Mouse (Mus musculus) CH12.LX (cell line): ENCODE measurements around the gene Srrm3. TPM values are rescaled to one million over a fixed set of nuclear protein-coding genes. Genes with fewer than 3 reads are reported as not detected.
A peak's percentile ranks its signal among the peaks of the same experiment; 100 is the strongest.

Experiments used
- DNase-seq: peaks from one replicate; pipeline ENCODE4 v3.0.0-alpha.2; 2013; ENCODE audit errors: extremely low read depth
- H3K27ac ChIP-seq: 2 replicates; pipeline ENCODE4 v1.5.1; 2012; ENCODE audit warnings: low read depth, mild to moderate bottlenecking, control low read depth, moderate library complexity; ENCODE audit not compliant: insufficient read depth
- H3K27me3 ChIP-seq: replicated peaks from 2 replicates; pipeline ENCODE3; 2012; ENCODE audit warnings: inconsistent platforms
- H3K36me3 ChIP-seq, 2 experiments: replicated peaks in 1 of 2; 2 replicates each; pipeline versions ENCODE3 to v1.6.1; 2012; ENCODE audit warnings: inconsistent platforms in 1 of 2, low read length in 1 of 2, mild to moderate bottlenecking in 1 of 2, mixed read lengths in 1 of 2, moderate library complexity in 1 of 2; ENCODE audit not compliant: control insufficient read depth in 1 of 2, insufficient read depth in 1 of 2
- H3K4me1 ChIP-seq, 2 experiments: 2 replicates each; pipeline ENCODE4 v1.6.1; 2012; ENCODE audit warnings: inconsistent platforms in 1 of 2, moderate library complexity in 1 of 2; ENCODE audit not compliant: insufficient read depth in 2 of 2, control insufficient read depth in 1 of 2
- H3K4me2 ChIP-seq: 2 replicates; pipeline ENCODE4 v1.6.1; 2012; ENCODE audit warnings: low read depth, mild to moderate bottlenecking, control low read depth; ENCODE audit not compliant: poor library complexity, insufficient read depth, severe bottlenecking
- H3K4me3 ChIP-seq, 3 experiments: fragments of 150-350 bp in 1 of 3; sonication (generic) in 1 of 3; replicated peaks in 1 of 3; 2 replicates each; pipeline versions ENCODE3 to v1.5.1; 2011 to 2012; ENCODE audit warnings: low read depth in 2 of 3, low read length in 2 of 3, mild to moderate bottlenecking in 2 of 3, moderate library complexity in 2 of 3, control low read depth in 1 of 3, improper control_type of control experiment in 1 of 3, inconsistent platforms in 1 of 3, mixed read lengths in 1 of 3; ENCODE audit not compliant: poor library complexity in 1 of 3
- H3K79me2 ChIP-seq: replicated peaks from 2 replicates; pipeline ENCODE4 v1.6.1; 2012; ENCODE audit warnings: mild to moderate bottlenecking, moderate library complexity; ENCODE audit not compliant: control insufficient read depth, poor library complexity, insufficient read depth, severe bottlenecking; ENCODE audit errors: extremely low read depth
- H3K9ac ChIP-seq: 2 replicates; pipeline ENCODE4 v1.6.1; 2012; ENCODE audit warnings: low read depth, mild to moderate bottlenecking, control low read depth, moderate library complexity; ENCODE audit not compliant: insufficient read depth
- H3K9me3 ChIP-seq: replicated peaks from 2 replicates; pipeline ENCODE3; 2012; ENCODE audit warnings: low read length, inconsistent platforms, mixed read lengths
- BHLHE40 ChIP-seq: IDR thresholded peaks from 2 replicates; pipeline ENCODE4 v1.6.1; 2011; ENCODE audit warnings: mild to moderate bottlenecking, low read depth, low read length, improper control_type of control experiment
- CHD2 ChIP-seq: IDR thresholded peaks from 2 replicates; pipeline ENCODE4 v1.6.1; 2011; ENCODE audit warnings: low read length, improper control_type of control experiment
- E2F4 ChIP-seq: IDR thresholded peaks from 2 replicates; pipeline ENCODE4 v1.6.1; 2011; ENCODE audit warnings: low read depth, low read length, improper control_type of control experiment; ENCODE audit not compliant: insufficient replicate concordance
- EP300 ChIP-seq: IDR thresholded peaks from 2 replicates; pipeline ENCODE4 v1.6.1; 2011; ENCODE audit warnings: low read length, improper control_type of control experiment
- ETS1 ChIP-seq: conservative IDR thresholded peaks from 2 replicates; pipeline ENCODE4 v1.6.1; 2012; ENCODE audit warnings: low read depth, mild to moderate bottlenecking, inconsistent platforms, low read length, improper control_type of control experiment, moderate library complexity
- GABPA ChIP-seq: IDR thresholded peaks from 2 replicates; pipeline ENCODE4 v1.6.1; 2012; ENCODE audit warnings: low read depth, low read length, improper control_type of control experiment, inconsistent platforms; ENCODE audit not compliant: insufficient replicate concordance
- IRF4 ChIP-seq: IDR thresholded peaks from 2 replicates; pipeline ENCODE4 v1.6.1; 2014; ENCODE audit warnings: low read depth, mild to moderate bottlenecking, inconsistent platforms, low read length, improper control_type of control experiment
- JUN ChIP-seq: IDR thresholded peaks from 2 replicates; pipeline ENCODE4 v1.6.1; 2011; ENCODE audit warnings: low read depth, mild to moderate bottlenecking, low read length, improper control_type of control experiment, moderate library complexity; ENCODE audit not compliant: insufficient read depth
- MAFK ChIP-seq: IDR thresholded peaks from 2 replicates; pipeline ENCODE4 v1.6.1; 2011; ENCODE audit warnings: low read length, improper control_type of control experiment; ENCODE audit not compliant: insufficient replicate concordance
- MEF2A ChIP-seq: IDR thresholded peaks from 2 replicates; pipeline ENCODE4 v1.6.1; 2014; ENCODE audit warnings: low read depth, mild to moderate bottlenecking, inconsistent platforms, low read length, improper control_type of control experiment, borderline replicate concordance
- MXI1 ChIP-seq: IDR thresholded peaks from 2 replicates; pipeline ENCODE4 v1.6.1; 2011; ENCODE audit warnings: mild to moderate bottlenecking, low read depth, low read length, improper control_type of control experiment
- MYC ChIP-seq: IDR thresholded peaks from 2 replicates; pipeline ENCODE4 v1.6.1; 2011; ENCODE audit warnings: low read depth, mild to moderate bottlenecking, improper control_type of control experiment, low read length
- NELFE ChIP-seq: IDR thresholded peaks from 2 replicates; pipeline ENCODE4 v1.6.1; 2011; ENCODE audit warnings: low read depth, low read length, improper control_type of control experiment
- PAX5 ChIP-seq: IDR thresholded peaks from 2 replicates; pipeline ENCODE4 v1.6.1; 2012; ENCODE audit warnings: low read length, inconsistent platforms, mixed read lengths
- RCOR1 ChIP-seq: conservative IDR thresholded peaks from 2 replicates; pipeline ENCODE4 v1.6.1; 2012; ENCODE audit warnings: low read depth, mild to moderate bottlenecking, inconsistent platforms, low read length, improper control_type of control experiment
- SIN3A ChIP-seq: IDR thresholded peaks from 2 replicates; pipeline ENCODE4 v1.6.1; 2012; ENCODE audit warnings: low read length, improper control_type of control experiment, inconsistent platforms
- SMC3 ChIP-seq: IDR thresholded peaks from 2 replicates; pipeline ENCODE4 v1.6.1; 2011; ENCODE audit warnings: low read depth, low read length, improper control_type of control experiment
- TCF12 ChIP-seq: IDR thresholded peaks from 2 replicates; pipeline ENCODE4 v1.6.1; 2014; ENCODE audit warnings: low read depth, mild to moderate bottlenecking, inconsistent platforms, low read length, improper control_type of control experiment
- USF1 ChIP-seq: IDR thresholded peaks from 2 replicates; pipeline ENCODE4 v1.6.1; 2014; ENCODE audit warnings: low read depth, mild to moderate bottlenecking, inconsistent platforms, low read length, improper control_type of control experiment
- USF2 ChIP-seq: conservative IDR thresholded peaks from 2 replicates; pipeline ENCODE4 v1.6.1; 2011; ENCODE audit warnings: low read depth, low read length, improper control_type of control experiment
- ZC3H11A ChIP-seq: IDR thresholded peaks from 2 replicates; pipeline ENCODE4 v1.6.1; 2012; ENCODE audit warnings: low read depth, mild to moderate bottlenecking, inconsistent platforms, low read length, improper control_type of control experiment
- ZMIZ1 ChIP-seq: IDR thresholded peaks from 2 replicates; pipeline ENCODE4 v1.6.1; 2012; ENCODE audit warnings: low read depth, mild to moderate bottlenecking, inconsistent platforms, low read length, improper control_type of control experiment
- ZNF384 ChIP-seq: IDR thresholded peaks from 2 replicates; pipeline ENCODE4 v1.6.1; 2012; ENCODE audit warnings: low read depth, low read length, improper control_type of control experiment, inconsistent platforms
- dilution Hi-C: fragments of 300-500 bp; cut with MboI; formaldehyde crosslinking; loops from 2 replicates; pipeline ENCODE4 v1.14.3; 2020; ENCODE audit warnings: low sequenced_read_pairs; ENCODE audit not compliant: extremely low pct_unique_long_range_greater_than_20kb, extremely low pct_ligation_motif_present
- in situ Hi-C: fragments of 300-500 bp; cut with MboI; formaldehyde crosslinking; loops from 3 replicates; pipeline ENCODE4 v1.14.3; 2019; ENCODE audit warnings: low sequenced_read_pairs, low pct_ligation_motif_present, low pct_unique_long_range_greater_than_20kb, mixed read lengths
- polyA plus RNA-seq: library from polyadenylated mRNA; unstranded; fragments of >175 nt; gene quantifications from 2 replicates; pipeline ENCODE4 v1.2.1, GENCODE M21; 2012; ENCODE audit warnings: low read depth; ENCODE audit not compliant: insufficient read length
- total RNA-seq, 2 experiments: library from RNA; depleted of rRNA; stranded (reverse); fragments of 300-350 nt in 1 of 2; fragments of >200 nt in 1 of 2; gene quantifications; 2 replicates each; pipeline ENCODE4 v1.2.3; 2012 to 2014

Srrm3 gene
- total and polyA plus RNA-seq, 3 experiments = not detected

DNA sequence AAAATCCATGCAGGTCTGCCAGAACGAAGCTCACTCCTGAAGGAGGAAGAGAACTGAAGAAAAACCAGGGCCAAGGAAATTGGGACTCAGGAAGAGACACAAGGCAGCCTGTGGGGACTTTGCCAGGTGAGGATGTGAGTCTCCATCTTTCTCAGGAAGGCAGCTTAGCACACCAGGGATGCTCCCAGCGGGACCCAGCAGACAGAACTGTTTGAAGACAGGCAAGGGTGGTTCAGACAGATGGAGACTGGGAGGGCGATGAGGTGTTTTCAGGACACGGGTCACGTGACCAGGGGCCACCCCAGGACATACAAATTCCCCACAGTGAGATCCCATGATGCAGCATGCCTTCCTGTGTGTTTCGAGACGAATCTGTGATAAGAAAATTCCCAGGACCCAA is 11.8 kb downstream of the Srrm3 start:
- DNase-seq = no peak
- H3K36me3 ChIP-seq = no peaks in the 10 kb centered on the region
- H3K27me3 ChIP-seq = peaks cover 81% of the 10 kb centered on the region
- H3K79me2 ChIP-seq = no peaks in the 10 kb centered on the region
- dilution Hi-C loops (no loop called here), in situ Hi-C loops (no loop called here)
- H3K4me2 ChIP-seq = no peak overlapping the region
- H3K9ac ChIP-seq = no peak overlapping the region
- H3K27ac ChIP-seq = no peak overlapping the region
- TF ChIP-seq NELFE (no peak), USF1 (peak; percentile 39), BHLHE40 (peak; percentile 15; the same call in 1 of the 2 replicates), USF2 (peak; percentile 36), E2F4 (no peak)
- H3K9me3 ChIP-seq = no peaks in the 10 kb centered on the region
- H3K4me3 ChIP-seq = no peak overlapping the region
- H3K4me1 ChIP-seq = no peaks in the 10 kb centered on the region

GRCm38 (mm10) chr5:135822316-135822944 is 15.7 kb downstream of the Srrm3 start:
- H3K27ac ChIP-seq = no peak overlapping the region
- peaks cover 90% of the 10 kb centered on the region for H3K27me3 ChIP-seq
- DNase-seq = no peak
- no peak overlapping the region for H3K4me3 ChIP-seq
- no peaks in the 10 kb centered on the region for H3K36me3 ChIP-seq
- no peak overlapping the region for H3K4me2 ChIP-seq
- H3K9ac ChIP-seq = no peak overlapping the region
- H3K79me2 ChIP-seq = no peaks in the 10 kb centered on the region
- no peaks in the 10 kb centered on the region for H3K4me1 ChIP-seq
- in situ Hi-C loops (no loop called here), dilution Hi-C loops (no loop called here)
- no peaks in the 10 kb centered on the region for H3K9me3 ChIP-seq
- TF ChIP-seq MXI1 (no peak), ZC3H11A (no peak), MAFK (no peak), SMC3 (no peak), MYC (no peak), EP300 (no peak), MEF2A (no peak), CHD2 (no peak), IRF4 (no peak), NELFE (no peak), ETS1 (no peak), PAX5 (no peak), JUN (no peak), ZMIZ1 (no peak), ZNF384 (no peak), GABPA (no peak), E2F4 (no peak), SIN3A (no peak), RCOR1 (no peak), TCF12 (no peak)
